Mouse (Mus musculus) hindlimb bud, embryonic 11.5 days (tissue): ENCODE results near the gene Herc1.

Source experiments
- DNase-seq: peaks from one replicate; pipeline ENCODE4 v3.0.0-alpha.2; 2012; ENCODE audit warnings: low read depth, low spot score; ENCODE audit errors: extremely low spot score

The Herc1 gene

DNA sequence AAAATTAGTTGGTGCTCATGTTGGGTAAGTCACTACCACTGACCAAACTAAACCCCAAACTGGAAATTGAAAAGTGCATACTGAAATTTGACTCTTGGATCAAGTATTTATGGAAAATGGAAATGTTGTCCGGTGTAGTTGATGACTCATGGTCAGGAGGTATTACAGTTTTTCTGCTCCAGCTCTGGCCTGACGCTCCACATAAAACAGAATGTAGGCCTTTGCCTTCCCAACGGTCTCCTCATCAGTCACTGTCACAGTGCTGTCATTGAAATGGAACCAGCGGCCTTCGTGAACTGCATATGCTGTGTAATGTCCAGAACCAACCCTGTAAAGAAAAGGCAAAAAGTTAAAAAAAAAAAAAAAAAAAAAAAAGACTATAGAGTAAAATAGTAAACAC lies 168.0 kb downstream of the Herc1 start:
- no peak for DNase-seq

DNA sequence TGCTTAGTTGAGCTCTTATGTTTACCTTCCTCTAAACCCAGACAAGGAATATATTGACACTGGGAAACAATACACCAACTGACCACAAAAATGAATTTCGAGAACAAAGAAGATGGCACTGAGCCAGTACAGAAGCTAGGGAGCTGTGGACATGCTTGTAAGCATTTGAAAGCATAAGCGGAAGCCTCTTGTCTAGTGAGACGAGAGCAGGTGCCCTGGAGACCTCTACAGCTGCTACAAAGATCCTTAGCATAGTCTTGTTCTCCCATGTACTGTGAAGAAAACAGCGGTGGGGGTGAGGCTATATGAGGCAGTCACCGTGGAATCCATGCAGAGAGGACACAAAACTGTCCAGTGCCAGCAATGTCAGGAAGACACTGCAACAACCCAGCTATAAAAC lies 168.7 kb downstream of the Herc1 start:
- DNase-seq: no peak

- DNase-seq: no peak
Measured at GRCm38 (mm10) chr9:66520299-66520698, 170.0 kb downstream of the Herc1 start.

DNA sequence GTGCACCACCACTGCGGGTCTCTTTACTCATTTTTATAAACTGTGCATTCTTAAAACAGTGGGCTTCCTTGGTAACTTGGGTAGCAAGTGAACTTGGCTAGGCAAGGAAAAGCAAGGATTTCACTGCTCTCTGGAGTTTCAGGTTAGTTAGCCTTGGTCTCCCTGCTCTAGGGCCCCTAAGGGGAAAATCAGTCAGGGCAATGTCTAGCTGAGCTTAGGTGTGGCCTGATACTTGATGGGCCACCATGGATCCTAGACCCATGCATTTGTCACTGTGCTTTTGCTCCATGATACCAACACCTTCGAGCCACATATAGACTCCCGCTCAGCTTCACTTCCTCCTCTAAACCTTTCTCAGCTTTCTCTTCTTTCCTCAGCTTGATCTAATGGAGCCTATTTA lies 171.3 kb downstream of the Herc1 start:
- no peak for DNase-seq

DNA sequence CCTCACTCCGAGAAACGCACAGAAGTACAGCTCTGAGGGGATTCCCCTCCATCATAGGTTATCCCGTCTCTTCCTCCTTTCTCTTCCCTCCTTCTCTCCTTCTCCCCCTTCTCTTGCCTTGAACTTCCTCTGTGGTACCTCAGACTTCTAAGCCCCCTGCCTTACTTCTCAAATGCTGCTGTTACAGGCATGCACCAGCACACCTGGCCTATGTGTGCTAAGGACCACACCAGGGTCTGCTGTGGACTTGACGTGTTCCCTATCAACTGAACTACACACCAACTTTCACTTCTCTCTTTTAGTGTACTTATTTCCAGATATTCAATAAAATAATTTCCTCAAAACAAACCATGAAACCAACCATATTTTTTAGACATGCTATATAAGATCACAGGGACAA lies 192.5 kb downstream of the Herc1 start:
- no peak for DNase-seq
